Mouse (Mus musculus) heart, postnatal 0 days (tissue): ENCODE results near the gene Tax1bp1.

Experiments used
- CTCF ChIP-seq: IDR thresholded peaks from 2 replicates; pipeline ENCODE4 v1.5.1; 2016; ENCODE audit warnings: antibody characterized with exemption, control low read depth, low read depth
- EP300 ChIP-seq: IDR thresholded peaks from 2 replicates; pipeline ENCODE4 v1.6.1; 2016; ENCODE audit warnings: antibody characterized with exemption, low read depth

DNA sequence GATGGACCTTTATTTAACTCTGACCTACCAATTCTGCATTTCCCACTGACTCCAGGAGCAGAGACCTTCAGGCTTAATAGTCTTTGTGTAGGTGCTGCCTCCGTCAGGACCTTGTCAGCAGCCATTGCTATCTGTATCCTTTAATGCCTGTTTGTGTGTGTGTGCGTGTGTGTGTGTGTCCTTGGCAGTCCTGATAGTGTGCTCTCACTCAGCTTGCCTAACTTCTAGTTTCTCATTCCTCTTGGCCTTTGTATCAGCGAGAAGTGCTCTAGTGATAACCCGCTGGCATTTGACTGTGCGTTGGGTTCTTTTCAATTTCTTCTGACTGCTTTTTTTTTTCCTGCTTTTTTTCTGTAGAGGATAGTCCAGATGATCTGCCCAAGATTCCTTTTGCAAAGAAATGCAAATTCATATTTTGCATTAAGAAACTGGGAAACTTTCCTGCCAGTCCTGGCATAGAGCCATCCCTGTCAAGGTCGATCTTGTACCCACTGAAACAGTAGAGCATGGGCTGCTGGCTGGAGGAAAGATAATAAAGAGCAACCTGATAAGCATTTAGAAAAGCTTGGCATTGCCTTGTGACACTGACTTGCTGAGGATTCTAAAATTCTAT lies 21.0 kb upstream of the Tax1bp1 start:
- no peak for TF ChIP-seq CTCF
- TF ChIP-seq EP300: no peak
